Mouse (Mus musculus): ENCODE measurements around the gene Foxc1. TPM values are rescaled to one million over a fixed set of nuclear protein-coding genes. Genes with fewer than 3 reads are reported as not detected.

Foxc1 gene
- total RNA-seq, 2 experiments from 2014 or later, result 5.5 to 6.6 TPM

DNA sequence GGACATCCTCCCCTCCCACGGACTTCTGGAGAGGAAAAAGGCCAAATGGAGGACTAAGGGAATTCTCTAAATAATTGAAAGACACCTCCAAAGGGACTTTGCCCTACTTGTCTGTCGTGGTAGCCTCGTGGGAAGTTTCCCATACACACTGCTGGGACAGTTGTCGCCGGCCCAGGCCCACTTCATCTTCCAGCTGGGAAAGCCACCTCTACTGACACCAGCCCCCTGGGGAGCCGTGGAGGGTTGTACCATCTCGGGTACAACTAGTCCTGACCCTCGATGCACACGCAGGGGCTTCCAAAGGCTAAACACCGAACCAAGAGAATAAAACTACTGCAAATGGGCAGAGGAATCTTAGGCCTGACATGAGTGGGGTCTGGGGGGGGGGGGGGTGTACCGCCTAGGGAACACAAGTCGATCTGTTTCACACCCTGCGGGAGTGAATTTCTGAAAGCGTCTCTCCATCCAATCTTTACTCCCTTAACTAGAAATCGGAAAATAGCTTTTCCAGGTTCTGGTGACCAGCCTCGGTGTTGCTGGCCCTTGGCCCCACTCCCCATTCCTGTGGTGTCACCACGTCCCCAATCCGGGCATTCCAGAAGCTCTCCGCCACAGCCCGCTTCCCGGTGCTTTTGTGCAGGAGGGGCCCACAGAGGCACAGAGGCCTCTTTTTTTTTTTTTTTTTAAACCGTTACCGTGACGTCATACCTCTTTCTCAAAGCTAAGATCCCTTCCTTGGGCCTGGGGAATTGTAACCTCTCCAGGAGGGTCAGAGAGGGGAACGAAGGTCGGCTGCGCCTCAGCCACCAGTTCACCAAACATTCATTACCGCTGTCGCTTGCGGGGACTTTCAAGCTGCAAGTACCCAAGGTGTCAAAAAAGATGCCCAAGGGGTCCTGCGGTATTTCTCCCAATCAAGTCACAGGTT is 3.0 kb upstream of the Foxc1 start:
- intact Hi-C loops (cut with DNase I), result no loop called here
- DNase-seq (ENCODE audit: low spot score in 2 of 2), result no peak

DNA sequence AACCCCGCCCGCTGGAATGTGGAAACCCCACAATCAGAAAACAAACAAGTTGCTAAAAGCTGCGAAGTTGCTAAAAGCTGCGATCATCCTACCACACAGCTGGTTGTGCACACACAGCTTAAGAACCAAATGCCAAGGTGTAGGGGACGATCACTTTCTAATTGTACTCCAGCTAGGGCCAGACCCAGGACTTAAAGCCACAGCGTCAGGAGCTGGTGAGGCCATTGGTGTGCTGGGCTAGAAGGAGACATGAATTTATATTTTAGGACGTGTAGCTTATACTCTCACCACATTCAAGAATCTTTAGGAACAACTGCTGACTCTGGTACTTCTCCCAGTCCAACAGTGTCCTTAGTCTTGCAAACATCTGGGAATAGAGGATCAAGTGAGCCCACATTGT is 1.9 kb upstream of the Foxc1 start:
- DNase-seq (ENCODE audit: low spot score in 2 of 2), result no peak
- intact Hi-C loops (cut with DNase I), result no loop called here

DNA sequence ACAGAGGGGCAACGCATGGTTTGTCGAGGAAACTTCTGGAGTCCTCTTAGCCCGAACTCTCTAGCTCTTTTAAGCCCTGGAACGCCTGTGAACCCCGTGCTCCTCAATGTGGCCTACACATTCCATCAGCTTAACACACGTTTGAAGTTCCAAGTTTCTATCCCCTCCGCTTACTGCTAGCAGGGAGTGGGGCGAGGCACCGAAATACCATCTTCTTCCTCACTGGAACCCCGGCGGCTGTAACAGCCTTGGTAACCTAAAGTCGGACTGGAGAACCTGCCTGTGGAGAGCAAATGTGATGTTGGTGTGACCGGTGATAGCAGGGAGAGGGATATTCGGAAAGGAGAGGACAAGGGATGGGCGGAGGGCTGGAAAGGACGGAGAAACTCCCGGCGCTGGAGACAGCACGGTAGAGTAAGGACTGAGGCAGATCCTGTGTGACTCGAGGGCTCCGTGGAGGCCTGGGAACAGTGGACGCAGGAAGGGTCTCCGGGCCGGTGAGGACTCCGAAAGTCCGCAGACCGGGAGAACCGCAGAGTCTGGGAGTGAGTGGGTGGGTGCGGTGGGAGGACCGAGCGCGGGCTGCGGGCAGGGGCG is 504 bp upstream of the Foxc1 start:
- no peak for DNase-seq (ENCODE audit: low spot score in 2 of 2)
- intact Hi-C loops (cut with DNase I), result loop anchor here (5.0 kb wide), 1 partner anchor 179 kb away; the partner anchor contains the start of gene Foxf2

DNA sequence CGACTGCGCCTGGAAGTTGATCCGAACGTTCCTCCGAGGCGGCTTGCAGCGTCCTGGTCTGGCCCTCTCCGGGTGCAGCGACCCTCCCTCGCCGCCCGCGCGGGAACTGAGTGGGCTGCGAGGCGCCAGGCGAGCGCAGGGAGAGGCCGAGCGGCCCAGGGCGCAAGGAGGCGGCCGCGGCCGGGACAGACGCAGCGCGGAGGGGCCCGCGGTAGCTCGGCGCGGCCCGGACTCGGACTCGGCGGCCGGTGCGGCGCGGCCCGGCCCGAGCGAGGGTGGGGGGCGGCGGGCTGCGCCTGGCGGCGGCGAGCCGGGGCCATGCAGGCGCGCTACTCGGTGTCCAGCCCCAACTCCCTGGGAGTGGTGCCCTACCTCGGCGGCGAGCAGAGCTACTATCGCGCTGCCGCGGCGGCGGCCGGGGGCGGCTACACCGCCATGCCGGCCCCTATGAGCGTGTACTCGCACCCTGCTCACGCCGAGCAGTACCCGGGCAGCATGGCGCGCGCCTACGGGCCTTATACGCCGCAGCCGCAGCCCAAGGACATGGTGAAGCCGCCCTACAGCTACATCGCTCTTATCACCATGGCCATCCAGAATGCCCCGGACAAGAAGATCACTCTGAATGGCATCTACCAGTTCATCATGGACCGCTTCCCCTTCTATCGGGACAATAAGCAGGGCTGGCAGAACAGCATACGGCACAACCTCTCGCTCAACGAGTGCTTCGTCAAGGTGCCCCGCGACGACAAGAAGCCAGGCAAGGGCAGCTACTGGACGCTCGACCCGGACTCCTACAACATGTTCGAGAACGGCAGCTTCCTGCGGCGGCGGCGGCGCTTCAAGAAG is 680 bp downstream of the Foxc1 start:
- intact Hi-C loops (cut with DNase I), result loop anchor here (5.0 kb wide), 1 partner anchor 180 kb away; the partner anchor contains the start of gene Foxf2
- no peak for DNase-seq (ENCODE audit: low spot score in 2 of 2)

DNA sequence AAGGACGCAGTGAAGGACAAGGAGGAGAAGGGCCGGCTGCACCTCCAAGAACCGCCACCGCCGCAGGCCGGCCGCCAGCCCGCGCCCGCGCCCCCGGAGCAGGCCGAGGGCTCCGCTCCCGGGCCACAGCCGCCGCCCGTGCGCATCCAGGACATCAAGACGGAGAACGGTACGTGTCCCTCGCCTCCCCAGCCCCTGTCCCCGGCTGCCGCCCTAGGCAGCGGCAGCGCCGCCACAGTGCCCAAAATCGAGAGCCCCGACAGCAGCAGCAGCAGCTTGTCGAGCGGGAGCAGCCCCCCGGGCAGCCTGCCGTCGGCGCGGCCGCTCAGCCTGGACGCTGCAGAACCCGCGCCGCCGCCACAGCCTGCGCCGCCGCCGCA is 1.3 kb downstream of the Foxc1 start:
- DNase-seq (ENCODE audit: low spot score in 2 of 2), result no peak
- intact Hi-C loops (cut with DNase I), result loop anchor here (5.0 kb wide), 1 partner anchor 180 kb away; the partner anchor contains the start of gene Foxf2

DNA sequence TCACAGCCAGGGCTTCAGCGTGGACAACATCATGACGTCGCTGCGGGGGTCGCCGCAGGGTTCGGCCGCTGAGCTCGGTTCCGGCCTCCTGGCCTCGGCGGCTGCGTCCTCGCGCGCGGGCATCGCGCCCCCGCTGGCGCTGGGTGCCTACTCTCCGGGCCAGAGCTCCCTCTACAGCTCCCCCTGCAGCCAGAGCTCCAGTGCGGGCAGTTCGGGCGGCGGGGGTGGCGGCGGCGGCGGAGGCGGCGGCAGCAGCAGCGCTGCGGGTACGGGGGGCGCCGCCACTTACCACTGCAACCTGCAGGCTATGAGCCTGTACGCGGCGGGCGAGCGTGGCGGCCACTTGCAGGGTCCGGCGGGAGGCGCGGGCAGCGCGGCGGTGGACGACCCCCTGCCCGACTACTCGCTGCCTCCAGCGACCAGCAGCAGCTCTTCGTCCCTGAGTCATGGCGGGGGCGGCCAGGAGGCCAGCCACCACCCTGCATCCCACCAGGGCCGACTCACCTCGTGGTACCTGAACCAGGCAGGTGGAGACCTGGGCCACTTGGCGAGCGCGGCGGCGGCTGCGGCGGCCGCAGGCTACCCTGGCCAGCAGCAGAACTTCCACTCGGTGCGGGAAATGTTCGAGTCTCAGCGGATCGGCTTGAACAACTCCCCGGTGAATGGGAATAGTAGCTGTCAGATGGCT is 1.8 kb downstream of the Foxc1 start:
- intact Hi-C loops (cut with DNase I), result loop anchor here (5.0 kb wide), 1 partner anchor 181 kb away; the partner anchor contains the start of gene Foxf2
- DNase-seq (ENCODE audit: low spot score in 2 of 2), result no peak

DNA sequence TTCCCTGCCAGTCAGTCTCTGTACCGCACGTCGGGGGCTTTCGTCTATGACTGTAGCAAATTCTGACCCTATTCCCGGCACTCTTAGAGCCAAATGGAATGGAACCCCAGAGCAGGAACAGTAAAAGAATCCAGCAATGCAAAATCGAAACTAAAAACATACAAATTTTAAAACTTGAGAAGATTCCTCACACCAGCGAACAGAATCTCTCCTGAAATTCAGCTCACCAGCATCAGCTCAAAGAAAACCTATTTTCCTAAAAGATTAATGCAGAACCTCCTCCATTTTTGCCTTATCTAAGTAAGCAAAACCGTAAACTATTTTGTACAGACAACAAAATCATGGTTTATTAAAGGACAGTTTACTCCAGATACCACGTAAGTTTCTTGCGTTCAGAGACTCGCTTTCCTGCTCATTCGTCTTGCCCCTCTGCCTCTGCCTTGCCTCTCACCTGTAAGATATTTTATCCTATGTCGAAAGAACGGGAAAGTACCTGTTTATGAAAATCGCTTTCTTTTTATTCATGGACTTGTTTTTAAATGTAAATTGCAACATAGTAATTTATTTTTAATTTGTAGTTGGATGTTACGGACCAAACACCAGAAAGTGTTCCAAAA is 2.5 kb downstream of the Foxc1 start:
- intact Hi-C loops (cut with DNase I), result loop anchor here (5.0 kb wide), 1 partner anchor 182 kb away; the partner anchor contains the start of gene Foxf2
- no peak for DNase-seq (ENCODE audit: low spot score in 2 of 2)

DNA sequence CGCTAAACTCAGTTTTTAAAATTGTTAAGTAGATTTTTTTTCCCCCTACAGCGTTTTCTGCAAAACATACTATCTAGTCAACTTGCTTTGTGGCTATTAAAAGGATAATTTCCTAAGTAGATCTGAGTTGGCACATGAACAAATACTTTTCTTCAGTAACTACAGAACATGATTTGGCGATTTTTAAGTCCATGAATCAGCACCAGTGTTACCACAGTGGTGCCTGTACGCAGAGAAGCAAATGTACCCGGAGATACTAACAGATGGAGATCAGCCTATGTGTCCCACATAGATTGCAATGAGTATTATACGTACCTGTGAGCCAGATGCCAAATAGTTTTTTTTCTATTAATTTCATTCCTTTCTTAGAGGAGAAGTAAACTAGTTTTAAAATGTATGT is 3.3 kb downstream of the Foxc1 start:
- no peak for DNase-seq (ENCODE audit: low spot score in 2 of 2)
- intact Hi-C loops (cut with DNase I), result loop anchor here (5.0 kb wide), 1 partner anchor 182 kb away; the partner anchor contains the start of gene Foxf2

GRCm38 (mm10) chr13:31810375-31810692 is 3.9 kb downstream of the Foxc1 start:
- no peak for DNase-seq (ENCODE audit: low spot score in 2 of 2)
- intact Hi-C loops (cut with DNase I), result no loop called here

DNA sequence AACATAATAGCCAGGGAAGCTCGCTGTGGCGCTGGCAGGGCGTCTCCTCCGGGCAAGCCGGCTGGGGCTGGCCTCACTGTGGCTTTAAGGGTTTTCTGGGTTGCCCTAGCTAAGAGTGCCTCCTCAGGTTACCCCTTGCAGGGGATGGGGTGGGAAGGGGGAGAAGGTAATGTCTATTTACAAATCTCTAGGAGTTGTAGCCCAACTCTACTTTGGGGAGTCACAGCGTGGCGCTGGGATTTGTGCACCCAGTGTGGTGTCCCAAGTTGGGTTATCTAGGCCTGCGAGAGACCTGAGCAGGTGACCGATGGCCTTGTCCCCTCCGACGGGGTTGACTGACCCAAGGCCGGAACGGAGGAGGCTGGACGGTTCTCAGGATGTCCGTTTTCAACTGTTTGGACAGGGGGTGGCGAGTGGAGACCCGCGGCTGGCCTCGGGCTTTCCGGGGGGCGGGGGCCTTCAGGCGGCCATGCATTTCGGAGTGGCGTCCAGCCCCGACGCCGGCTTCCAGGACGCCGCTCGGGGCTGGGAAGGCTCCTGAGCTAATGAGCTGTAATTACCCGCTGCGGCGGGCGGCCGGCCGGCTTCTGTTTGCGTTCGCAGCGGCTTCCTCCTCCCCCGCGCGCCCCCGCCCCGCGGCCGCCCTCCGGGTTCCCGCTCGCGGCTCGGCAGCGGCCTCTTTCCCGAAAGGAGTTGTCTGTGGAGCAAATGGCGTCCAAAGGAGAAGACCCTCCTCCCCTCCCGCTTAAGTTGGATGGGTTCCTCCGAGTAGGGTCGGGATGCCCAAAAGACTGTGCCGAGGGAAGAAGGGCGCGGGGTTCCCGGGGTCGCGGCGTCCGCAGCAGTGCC is 4.5 kb downstream of the Foxc1 start:
- intact Hi-C loops (cut with DNase I), result no loop called here
- no peak for DNase-seq (ENCODE audit: low spot score in 2 of 2)

DNA sequence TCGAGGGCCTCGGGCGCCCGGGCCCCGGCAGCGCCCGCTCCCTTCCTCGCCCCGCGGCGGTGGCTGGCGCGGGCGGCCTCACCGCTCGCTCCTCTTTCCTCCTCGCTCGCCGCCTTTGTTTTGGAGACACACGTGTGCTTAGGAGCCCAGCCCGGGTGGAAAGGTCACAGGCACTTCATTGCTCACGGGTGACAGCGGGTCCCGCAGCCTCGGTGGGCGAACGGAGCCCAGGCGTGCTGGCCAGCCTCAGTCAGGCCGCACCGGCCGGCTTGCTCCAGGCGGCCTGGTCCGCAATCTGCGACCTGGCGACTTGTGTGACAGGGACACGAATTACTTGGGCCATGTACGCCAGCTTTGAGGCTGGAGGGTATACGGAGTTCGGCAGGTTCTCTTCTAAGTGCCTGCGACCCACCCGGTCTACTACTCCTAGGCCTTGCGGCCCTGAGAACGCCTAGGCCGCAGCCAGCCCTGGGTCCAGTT is 5.1 kb downstream of the Foxc1 start:
- DNase-seq (ENCODE audit: low spot score in 2 of 2), result no peak
- intact Hi-C loops (cut with DNase I), result no loop called here

DNA sequence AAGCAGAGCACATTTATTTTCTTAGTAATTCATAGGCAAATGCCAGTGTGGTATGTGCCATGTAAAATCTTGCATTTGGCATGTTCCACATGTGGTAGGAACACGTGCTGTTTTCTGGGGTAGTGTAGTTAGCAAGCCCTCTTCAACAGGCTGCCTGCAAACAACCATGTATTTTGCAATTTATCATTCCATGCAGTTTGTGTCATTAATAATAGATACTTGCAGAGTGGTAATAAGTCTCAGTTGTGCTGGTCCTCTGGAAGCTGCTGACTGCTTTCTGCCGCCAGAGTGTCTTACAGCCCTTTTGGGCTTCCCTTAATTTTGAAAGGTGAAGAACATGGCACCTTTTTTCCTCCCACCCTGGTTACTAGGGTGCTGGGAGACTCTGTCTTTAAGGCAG is 6.3 kb downstream of the Foxc1 start:
- intact Hi-C loops (cut with DNase I), result no loop called here
- no peak for DNase-seq (ENCODE audit: low spot score in 2 of 2)

DNA sequence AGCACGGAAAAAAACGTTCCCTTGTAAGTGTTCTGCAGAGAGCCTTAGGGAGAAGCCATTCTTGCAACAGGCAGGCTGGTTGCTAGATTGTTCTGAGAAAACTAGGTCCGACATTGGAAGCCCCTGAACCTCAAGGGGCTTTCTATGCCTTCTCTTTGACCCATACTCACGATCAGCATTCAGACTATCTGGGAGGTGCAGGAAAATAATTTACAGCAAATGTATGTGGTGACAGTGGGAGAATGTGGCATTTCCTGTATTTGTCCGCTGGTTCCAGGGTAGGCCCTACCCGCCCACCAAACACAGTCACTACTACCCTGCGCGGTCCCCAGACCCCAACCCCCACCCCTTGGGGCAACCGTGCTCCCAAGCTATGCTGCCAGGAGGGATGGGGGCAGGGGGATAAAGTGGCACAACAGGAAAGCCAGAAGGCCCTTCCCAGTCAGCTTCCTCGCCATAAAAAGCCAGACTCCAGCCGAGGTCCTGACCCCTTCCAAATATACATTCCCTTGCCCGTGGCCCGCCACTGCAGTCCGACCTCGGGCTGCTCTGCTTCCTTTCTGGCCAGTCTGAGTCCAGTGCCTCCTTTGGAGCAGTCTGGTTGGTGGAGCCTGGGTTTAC is 9.1 kb downstream of the Foxc1 start:
- intact Hi-C loops (cut with DNase I), result no loop called here
- DNase-seq (ENCODE audit: low spot score in 2 of 2), result no peak

DNA sequence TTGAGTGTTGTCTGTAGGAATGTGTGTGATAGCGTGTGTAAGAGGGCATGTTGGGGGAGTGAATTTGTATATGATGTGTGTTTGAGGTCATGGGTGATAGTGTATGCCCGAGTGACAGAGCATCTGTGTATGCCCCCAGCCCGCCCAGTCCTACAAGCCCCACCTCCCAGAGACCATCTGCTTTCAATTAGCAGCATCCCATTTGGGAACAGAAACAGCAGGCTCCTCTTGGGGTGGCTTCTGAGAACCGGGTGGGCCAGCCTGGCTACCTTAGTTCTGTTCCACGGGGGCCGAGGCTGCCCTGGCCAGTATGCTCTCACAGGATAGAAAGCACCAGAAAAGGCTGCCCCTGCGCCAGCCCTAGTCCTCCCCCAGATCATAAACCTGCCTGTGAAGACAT is 11.9 kb downstream of the Foxc1 start:
- intact Hi-C loops (cut with DNase I), result no loop called here
- no peak for DNase-seq (ENCODE audit: low spot score in 2 of 2)

DNA sequence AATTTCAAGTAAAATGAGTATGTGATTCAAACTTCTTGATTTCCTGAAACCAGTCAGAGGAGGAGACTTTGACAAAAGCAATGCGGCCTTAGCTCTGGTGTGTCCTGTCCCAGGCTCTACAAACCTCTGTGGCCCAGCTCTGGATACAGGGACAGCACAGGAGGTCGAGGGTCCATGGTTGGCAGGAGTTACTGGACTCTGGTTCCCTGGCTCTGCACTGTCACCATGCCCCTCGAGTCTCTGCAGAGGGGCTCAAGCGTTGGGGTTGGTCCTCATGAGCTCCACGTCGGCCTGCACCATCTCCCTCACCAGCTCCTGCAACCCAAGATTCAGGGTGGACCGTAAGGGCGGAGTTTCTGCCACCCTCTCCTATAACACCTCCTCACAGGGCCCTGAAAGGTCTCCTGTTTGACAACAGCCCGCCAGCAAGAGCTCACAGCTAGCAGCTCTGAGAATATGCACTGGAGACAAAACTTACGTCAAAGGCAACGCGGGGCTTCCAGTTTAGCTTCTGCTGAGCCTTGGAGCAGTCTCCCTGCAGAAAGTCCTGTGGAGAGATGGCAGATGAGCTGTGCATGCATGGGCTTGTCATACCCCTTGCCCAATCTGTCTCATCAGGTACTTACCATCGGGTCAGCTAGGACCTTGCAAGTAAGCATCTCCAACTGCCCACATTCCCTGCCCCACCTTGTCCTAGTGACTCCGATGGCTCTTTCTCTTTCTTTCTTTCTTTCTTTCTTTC is 13.4 kb downstream of the Foxc1 start:
- intact Hi-C loops (cut with DNase I), result no loop called here
- DNase-seq (ENCODE audit: low spot score in 2 of 2), result no peak

DNA sequence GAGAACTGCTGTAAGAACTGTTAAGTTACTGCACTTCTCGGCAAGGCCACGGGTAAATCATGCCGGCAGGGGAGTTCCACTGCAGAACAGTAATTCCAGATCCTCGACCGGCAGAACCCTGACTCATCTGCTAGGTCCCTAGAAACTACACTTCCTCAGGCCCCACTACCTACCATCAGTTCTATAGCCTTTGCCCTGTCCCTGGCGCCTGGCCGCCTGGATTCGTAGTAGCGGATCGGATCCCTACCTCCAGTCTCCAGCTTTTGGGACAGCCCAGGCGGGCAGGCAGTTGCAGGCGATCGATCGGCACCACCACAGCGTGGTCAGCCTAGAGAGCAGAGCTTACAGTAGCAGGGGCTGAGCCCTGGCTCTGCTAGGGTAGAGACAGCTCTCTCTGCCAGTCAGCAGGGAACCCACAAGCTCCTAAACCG is 14.2 kb downstream of the Foxc1 start:
- DNase-seq (ENCODE audit: low spot score in 2 of 2), result no peak

GRCm38 (mm10) chr13:31821050-31821449 is 14.6 kb downstream of the Foxc1 start:
- no peak for DNase-seq (ENCODE audit: low spot score in 2 of 2)
- intact Hi-C loops (cut with DNase I), result no loop called here

More for the DNA sequence above, 14.2 kb downstream of the Foxc1 start:
- intact Hi-C loops (cut with DNase I), result no loop called here
